In genomic region chr11:119080461-119081147, GRCm38 (mm10) we compare ENCODE assay signal across 11 mouse cellular contexts. TPM values are rescaled to one million over a fixed set of nuclear protein-coding genes. Genes with fewer than 3 reads are reported as not detected.
DNase-seq lines count a peak whose midpoint lies in the region; ATAC-seq lines count a peak whose summit lies in the region.
"Had no signal": no experiment of that assay in that cellular context is flagged by ENCODE, and none has a peak within 500 bp of the region (broad histone marks: within the 10 kb centered on the region; RNA-seq: fewer than 3 reads in every experiment).

No protein-coding gene starts in this region.

- intact Hi-C loops in heart, postnatal 14 days (cut with DNase I): no loop called here

- H3K36me3 ChIP-seq in heart, embryonic 10.5 days: peaks cover 28% of the 10 kb centered on the region
- no peaks in the 10 kb centered on the region; the same call in 1 of the 2 replicates for H3K36me3 ChIP-seq in embryonic facial prominence, embryonic 11.5 days (replicated peaks; ENCODE audit: control insufficient read depth, insufficient read depth, low read depth, low read length)
- peaks cover 29% of the 10 kb centered on the region for H3K36me3 ChIP-seq in hindbrain, embryonic 14.5 days (replicated peaks; ENCODE audit: control insufficient read depth, insufficient read depth)
- peaks cover 28% of the 10 kb centered on the region for H3K36me3 ChIP-seq in midbrain, embryonic 14.5 days (ENCODE audit: control insufficient read depth, insufficient read depth, low read length)

- H3K4me2 ChIP-seq in embryonic facial prominence, embryonic 11.5 days (ENCODE audit: low read depth, low read length): no peak overlapping the region
- peak overlapping the region; percentile 28 for H3K4me2 ChIP-seq in hindbrain, embryonic 14.5 days (replicated peaks)
- H3K4me2 ChIP-seq in midbrain, embryonic 14.5 days (ENCODE audit: low read length): peak overlapping the region; percentile 99
- H3K4me2 ChIP-seq: lung, embryonic 15.5 days had no signal

- ATAC-seq in embryonic facial prominence, embryonic 11.5 days (replicated peaks; ENCODE audit: insufficient number of reproducible peaks, low FRiP score, low TSS enrichment, low read depth): no peak
- no peak for ATAC-seq in hindbrain, embryonic 14.5 days (ENCODE audit: low FRiP score)
- no peak for ATAC-seq in midbrain, embryonic 14.5 days (ENCODE audit: low FRiP score, low TSS enrichment)

- DNase-seq in heart, embryonic 10.5 days (ENCODE audit: low spot score): no peak
- no peak for DNase-seq in heart, postnatal 14 days
- no peak for DNase-seq in embryonic facial prominence, embryonic 11.5 days (ENCODE audit: low spot score)
- no peak for DNase-seq in hindbrain, embryonic 14.5 days (ENCODE audit: low spot score)
- DNase-seq in midbrain, embryonic 14.5 days: no peak
- DNase-seq in right cerebral cortex, postnatal 14 days: no peak
- DNase-seq in gastrocnemius, postnatal 4 days (ENCODE audit: low spot score in 2 of 2): no peak
- DNase-seq in ovary, adult 18-20 months (ENCODE audit: low spot score): no peak
- DNase-seq: heart, postnatal 4 days; thymus, adult 2 months had no signal

- peaks cover 78% of the 10 kb centered on the region for H3K27me3 ChIP-seq in heart, embryonic 10.5 days (ENCODE audit: insufficient read depth, poor library complexity, severe bottlenecking)
- peaks cover 49% of the 10 kb centered on the region for H3K27me3 ChIP-seq in embryonic facial prominence, embryonic 11.5 days (ENCODE audit: control insufficient read depth, insufficient read depth, low read length)
- H3K27me3 ChIP-seq in hindbrain, embryonic 14.5 days (ENCODE audit: control insufficient read depth, insufficient read depth, low read length): peaks cover 28% of the 10 kb centered on the region
- peaks cover 22% of the 10 kb centered on the region for H3K27me3 ChIP-seq in midbrain, embryonic 14.5 days (ENCODE audit: control insufficient read depth, insufficient read depth, low read length)
- H3K27me3 ChIP-seq: lung, embryonic 15.5 days had no signal

- H3K4me3 ChIP-seq in heart, embryonic 10.5 days: peak overlapping the region; percentile 31
- peak overlapping the region; percentile 8; the same call in 1 of the 2 replicates for H3K4me3 ChIP-seq in embryonic facial prominence, embryonic 11.5 days (ENCODE audit: low read depth, low read length)
- peak overlapping the region; percentile 8 for H3K4me3 ChIP-seq in hindbrain, embryonic 14.5 days (replicated peaks; ENCODE audit: low read length)
- H3K4me3 ChIP-seq in midbrain, embryonic 14.5 days (replicated peaks; ENCODE audit: low read depth, low read length): peak overlapping the region; percentile 24
- H3K4me3 ChIP-seq: lung, embryonic 15.5 days had no signal

- H3K4me1 ChIP-seq in heart, embryonic 10.5 days: peaks cover 60% of the 10 kb centered on the region
- peaks cover 48% of the 10 kb centered on the region for H3K4me1 ChIP-seq in embryonic facial prominence, embryonic 11.5 days (ENCODE audit: control insufficient read depth, insufficient read depth, low read length)
- peaks cover 61% of the 10 kb centered on the region for H3K4me1 ChIP-seq in hindbrain, embryonic 14.5 days (replicated peaks; ENCODE audit: control insufficient read depth, insufficient read depth, low read length)
- peaks cover 69% of the 10 kb centered on the region for H3K4me1 ChIP-seq in midbrain, embryonic 14.5 days (ENCODE audit: control insufficient read depth, insufficient read depth, low read length)

- no peak overlapping the region; the same call in 1 of the 2 replicates for H3K9ac ChIP-seq in embryonic facial prominence, embryonic 11.5 days (replicated peaks; ENCODE audit: low read length)
- peak overlapping the region; percentile 38; the same call in 1 of the 2 replicates for H3K9ac ChIP-seq in hindbrain, embryonic 14.5 days
- H3K9ac ChIP-seq in midbrain, embryonic 14.5 days (replicated peaks; ENCODE audit: low read length): peak overlapping the region; percentile 29

- H3K27ac ChIP-seq in heart, embryonic 10.5 days: peak overlapping the region; percentile 8; the same call in 1 of the 2 replicates
- no peak overlapping the region for H3K27ac ChIP-seq in embryonic facial prominence, embryonic 11.5 days (replicated peaks; ENCODE audit: low read depth, low read length)
- H3K27ac ChIP-seq in hindbrain, embryonic 14.5 days: no peak overlapping the region
- H3K27ac ChIP-seq in midbrain, embryonic 14.5 days (replicated peaks; ENCODE audit: low read depth, low read length): no peak overlapping the region

- no peaks in the 10 kb centered on the region for H3K9me3 ChIP-seq in heart, embryonic 10.5 days
- H3K9me3 ChIP-seq in embryonic facial prominence, embryonic 11.5 days (replicated peaks; ENCODE audit: control insufficient read depth, low read length): no peaks in the 10 kb centered on the region
- H3K9me3 ChIP-seq in hindbrain, embryonic 14.5 days (ENCODE audit: control insufficient read depth, low read length): no peaks in the 10 kb centered on the region
- H3K9me3 ChIP-seq in midbrain, embryonic 14.5 days (ENCODE audit: control insufficient read depth, low read length): no peaks in the 10 kb centered on the region
- H3K9me3 ChIP-seq: lung, embryonic 15.5 days had no signal

- 31% methylated on average over 33 of the region's 33 CpGs for WGBS in heart, embryonic 10.5 days
- WGBS in embryonic facial prominence, embryonic 11.5 days: 14% methylated on average over 33 of the region's 33 CpGs
- 30% methylated on average over 33 of the region's 33 CpGs for WGBS in hindbrain, embryonic 14.5 days
- 29% methylated on average over 33 of the region's 33 CpGs for WGBS in midbrain, embryonic 14.5 days

RNA-seq across cellular contexts. Expression of gene Cbx4, which starts 5.4 kb away (rescaled TPM):
- 8.9 and 9.0 TPM in 2 replicates for polyA plus RNA-seq in heart, embryonic 10.5 days (2016; fragmentation: Nextera tagmentation; extraction: Ambion mirVana)
- 10 to 100 TPM; 15.2 to 17.8 TPM for total RNA-seq in heart, postnatal 14 days (2021)
- 4.4 and 4.8 TPM in 2 replicates for polyA plus RNA-seq in embryonic facial prominence, embryonic 11.5 days (2014; fragmentation: Nextera tagmentation; extraction: Ambion mirVana)
- polyA plus RNA-seq in hindbrain, embryonic 14.5 days (2014; fragmentation: Nextera tagmentation; extraction: Ambion mirVana): 16.8 and 20.2 TPM in 2 replicates
- polyA plus RNA-seq in midbrain, embryonic 14.5 days (2014; fragmentation: Nextera tagmentation; extraction: Ambion mirVana): 19.0 and 19.3 TPM in 2 replicates
- 10 to 100 TPM; 10.4 to 10.7 TPM for total RNA-seq in gastrocnemius, postnatal 4 days (2021)

RNA-seq across cellular contexts. Expression of gene Cbx8, which starts 39.8 kb away (rescaled TPM):
- polyA plus RNA-seq in heart, embryonic 10.5 days (2016; fragmentation: Nextera tagmentation; extraction: Ambion mirVana): 9.1 and 9.7 TPM in 2 replicates
- total RNA-seq in heart, postnatal 14 days (2021): 1 to 10 TPM; 6.0 to 6.1 TPM
- polyA plus RNA-seq in embryonic facial prominence, embryonic 11.5 days (2014; fragmentation: Nextera tagmentation; extraction: Ambion mirVana): 10.3 and 12.2 TPM in 2 replicates
- 8.5 and 9.8 TPM in 2 replicates for polyA plus RNA-seq in hindbrain, embryonic 14.5 days (2014; fragmentation: Nextera tagmentation; extraction: Ambion mirVana)
- 11.5 and 12.4 TPM in 2 replicates for polyA plus RNA-seq in midbrain, embryonic 14.5 days (2014; fragmentation: Nextera tagmentation; extraction: Ambion mirVana)
- 1 to 10 TPM; 4.6 to 5.3 TPM for total RNA-seq in gastrocnemius, postnatal 4 days (2021)

RNA-seq across cellular contexts. Expression of gene Cbx2, which starts 57.8 kb away (rescaled TPM):
- 37.4 and 56.0 TPM in 2 replicates for polyA plus RNA-seq in heart, embryonic 10.5 days (2016; fragmentation: Nextera tagmentation; extraction: Ambion mirVana)
- 1 to 10 TPM; 5.0 to 5.3 TPM for total RNA-seq in heart, postnatal 14 days (2021)
- 87.1 and 91.8 TPM in 2 replicates for polyA plus RNA-seq in embryonic facial prominence, embryonic 11.5 days (2014; fragmentation: Nextera tagmentation; extraction: Ambion mirVana)
- 10.7 and 13.7 TPM in 2 replicates for polyA plus RNA-seq in hindbrain, embryonic 14.5 days (2014; fragmentation: Nextera tagmentation; extraction: Ambion mirVana)
- polyA plus RNA-seq in midbrain, embryonic 14.5 days (2014; fragmentation: Nextera tagmentation; extraction: Ambion mirVana): 15.6 and 20.7 TPM in 2 replicates
- 1 to 10 TPM; 5.4 to 5.6 TPM for total RNA-seq in gastrocnemius, postnatal 4 days (2021)
